25 mouse cellular contexts compared by ENCODE assay signal in genomic region chr9:15067995-15068685, GRCm38 (mm10). TPM values are rescaled to one million over a fixed set of nuclear protein-coding genes. Genes with fewer than 3 reads are reported as not detected.
"Had no signal": no experiment of that assay in that cellular context is flagged by ENCODE, and none has a peak within 500 bp of the region (broad histone marks: within the 10 kb centered on the region; RNA-seq: fewer than 3 reads in every experiment).

No protein-coding gene starts in this region.

- ATAC-seq: inflammation-experienced regulatory T-cells, adult 6 months had no signal

- H3K4me2 ChIP-seq: limb, embryonic 12.5 days; limb, embryonic 15.5 days; liver, embryonic 12.5 days; liver, embryonic 15.5 days; midbrain, embryonic 11.5 days; neural tube, embryonic 12.5 days; neural tube, embryonic 15.5 days had no signal

- H3K36me3 ChIP-seq: limb, embryonic 12.5 days; limb, embryonic 15.5 days; liver, embryonic 12.5 days; liver, embryonic 15.5 days; neural tube, embryonic 12.5 days; neural tube, embryonic 15.5 days had no signal

- H3K4me1 ChIP-seq: limb, embryonic 12.5 days; limb, embryonic 15.5 days; liver, embryonic 15.5 days; neural tube, embryonic 12.5 days; neural tube, embryonic 15.5 days had no signal

- H3K27me3 ChIP-seq: limb, embryonic 12.5 days; limb, embryonic 15.5 days; liver, embryonic 12.5 days; liver, embryonic 15.5 days; neural tube, embryonic 12.5 days; neural tube, embryonic 15.5 days had no signal

- DNase-seq: kidney, adult 18-20 months; kidney, adult 9 months; left cerebral cortex, postnatal 4 days; lung, postnatal 4 days; midbrain, embryonic 14.5 days; thymus, adult 2 months; thymus, postnatal 25 days had no signal

- H3K9ac ChIP-seq: limb, embryonic 12.5 days; limb, embryonic 15.5 days; liver, embryonic 12.5 days; liver, embryonic 15.5 days; neural tube, embryonic 12.5 days; neural tube, embryonic 15.5 days had no signal

- H3K4me3 ChIP-seq: limb, embryonic 12.5 days; limb, embryonic 15.5 days; liver, embryonic 12.5 days; liver, embryonic 15.5 days; neural tube, embryonic 12.5 days; neural tube, embryonic 15.5 days had no signal

- H3K27ac ChIP-seq: limb, embryonic 12.5 days; limb, embryonic 15.5 days; liver, embryonic 12.5 days; liver, embryonic 15.5 days; neural tube, embryonic 12.5 days; neural tube, embryonic 15.5 days; stomach, postnatal 0 days had no signal

- H3K9me3 ChIP-seq: limb, embryonic 12.5 days; limb, embryonic 15.5 days; liver, embryonic 12.5 days; liver, embryonic 15.5 days; neural tube, embryonic 12.5 days; neural tube, embryonic 15.5 days had no signal

RNA-seq across cellular contexts. Expression of gene Hephl1, which starts 43.8 kb away (rescaled TPM):
- total RNA-seq: layer of hippocampus, adult 18-20 months; layer of hippocampus, postnatal 14 days; left cerebral cortex, adult 8-10 months; left cerebral cortex, postnatal 14 days; megakaryocyte progenitor cell, adult 5-6 weeks; megakaryocyte-erythroid progenitor cell, adult 5-6 weeks had no signal
- polyA plus RNA-seq: inflammation-experienced regulatory T-cells, adult 6 months; intestine, embryonic 16.5 days; kidney, embryonic 16.5 days; limb, embryonic 12.5 days; liver, embryonic 12.5 days; liver, embryonic 15.5 days; midbrain, embryonic 11.5 days; midbrain, embryonic 14.5 days; neural tube, embryonic 12.5 days; spleen, adult 2 months; stomach, postnatal 0 days had no signal
